Mouse (Mus musculus): ENCODE measurements around the gene Olfr979.
"Not testable (repeated sequence)": the region's sequence is repeated elsewhere in the genome, so short reads cannot be mapped to it uniquely, and the experiment has no call there.

The Olfr979 gene

DNA sequence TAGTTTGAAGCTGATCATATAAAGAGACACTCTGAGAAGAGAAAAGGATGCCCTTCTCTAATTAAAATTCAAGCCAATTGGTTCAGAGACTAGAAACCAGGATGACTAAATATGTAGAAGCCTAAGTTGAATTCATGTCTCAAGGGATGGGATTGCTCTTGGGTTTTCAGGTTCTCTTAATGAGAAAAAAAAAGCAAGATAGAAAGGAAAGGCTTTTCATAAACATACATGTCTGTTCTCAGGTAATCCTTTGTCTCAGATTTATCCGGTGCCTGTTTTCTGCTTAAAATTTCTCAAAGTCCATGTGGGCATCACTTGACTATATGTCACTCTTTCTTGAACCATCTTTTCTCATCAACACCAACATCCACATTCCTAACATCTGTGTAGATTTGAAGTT lies at the start of gene Olfr979:
Olfr979 (minus strand) TSS at position 101 of the 400 bp plus-strand sequence.
- no peak for DNase-seq

GRCm38 (mm10) chr9:40050138-40050537 lies 46.9 kb upstream of the Olfr979 start:
- DNase-seq, result no peak

GRCm38 (mm10) chr9:40021164-40021563 lies 17.9 kb upstream of the Olfr979 start, which contains the start of gene Olfr981:
Olfr981 (plus strand) TSS chr9:40021464.
- DNase-seq, result no peak

GRCm38 (mm10) chr9:40009482-40009881 lies 6.2 kb upstream of the Olfr979 start, which contains the start of gene Olfr980:
Olfr980 (minus strand) TSS chr9:40009582.
- DNase-seq, result no peak

- DNase-seq, result no peak
Measured at GRCm38 (mm10) chr9:39991813-39992212, 11.5 kb downstream of the Olfr979 start, which contains the start of gene Olfr978. Olfr978 (plus strand) TSS chr9:39992113.

DNA sequence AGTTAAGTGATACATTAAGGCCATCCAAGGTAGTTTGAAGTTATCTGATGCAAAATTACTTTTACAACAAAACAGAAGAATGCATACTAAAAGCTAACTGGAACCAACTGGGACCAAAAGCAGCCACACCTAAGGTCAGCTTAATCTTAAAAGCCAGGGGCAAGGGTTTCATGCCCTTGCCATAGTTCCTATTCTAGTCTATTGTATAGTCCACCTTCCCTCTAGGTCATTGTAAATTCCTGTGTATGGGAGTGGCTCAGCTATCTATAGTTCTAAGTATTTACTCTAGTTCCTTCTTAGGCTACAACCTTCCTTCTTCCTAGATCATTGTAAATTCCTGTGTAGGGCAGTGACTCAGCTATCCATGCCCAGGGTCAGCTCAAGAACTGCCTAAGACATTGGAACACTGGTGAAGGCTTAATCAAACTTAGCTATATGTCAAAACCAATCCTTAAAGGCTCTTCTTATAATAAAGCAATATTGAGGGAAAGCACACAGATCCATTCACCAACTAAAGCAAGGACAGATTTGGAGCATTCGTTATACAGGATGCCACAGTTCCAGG lies 26.6 kb downstream of the Olfr979 start:
- not testable (repeated sequence) for DNase-seq

GRCm38 (mm10) chr9:39961033-39961432 lies 42.2 kb downstream of the Olfr979 start, which contains the start of gene Olfr976:
Olfr976 (minus strand) TSS chr9:39961133.
- DNase-seq, result not testable (repeated sequence)

- no peak for DNase-seq
Measured at GRCm38 (mm10) chr9:39951946-39952345, 51.3 kb downstream of the Olfr979 start, which contains the start of gene Olfr975. Olfr975 (minus strand) TSS chr9:39952046.

Data from kidney, postnatal 14 days (tissue).